Mouse (Mus musculus) brain, embryonic 14.5 days (tissue): ENCODE measurements around the gene Klhdc8a.

Experiments used
- CTCF ChIP-seq: fragments of 200-500 bp; IDR thresholded peaks from 2 replicates; pipeline ENCODE4 v1.5.1; 2012; ENCODE audit warnings: inconsistent platforms, mild to moderate bottlenecking, moderate library complexity, borderline replicate concordance; ENCODE audit not compliant: insufficient read depth, insufficient read length; ENCODE audit errors: extremely low read depth
- POLR2A ChIP-seq: fragments of 200-500 bp; IDR thresholded peaks from 2 replicates; pipeline ENCODE4 v1.6.1; 2012; ENCODE audit warnings: mild to moderate bottlenecking, inconsistent platforms, borderline replicate concordance; ENCODE audit not compliant: poor library complexity, insufficient read depth, insufficient read length, severe bottlenecking; ENCODE audit errors: extremely low read depth

- TF ChIP-seq CTCF (no peak), POLR2A (no peak)
These were observed 507 bp downstream of the Klhdc8a start for GRCm38 (mm10) chr1:132298801-132299464.
